Mouse (Mus musculus) v-Abl transformed pro-B cells (cell line): Measurements from ENCODE around the gene Irf2.

Source experiments
- in situ Hi-C, 2 experiments: fragments of 400-800 bp; cut with MboI; formaldehyde crosslinking; loops; one replicate each; pipeline ENCODE4 v1.15.1; 2025; ENCODE audit not compliant: unreplicated experiment in 2 of 2

The Irf2 gene

GRCm38 (mm10) chr8:46836011-46836652 lies 96.6 kb downstream of the Irf2 start:
- in situ Hi-C loops: loop anchor here in 1 of 2 experiments (25.0 kb wide), 1 partner anchor 476 kb away; no protein-coding TSS in a partner anchor

DNA sequence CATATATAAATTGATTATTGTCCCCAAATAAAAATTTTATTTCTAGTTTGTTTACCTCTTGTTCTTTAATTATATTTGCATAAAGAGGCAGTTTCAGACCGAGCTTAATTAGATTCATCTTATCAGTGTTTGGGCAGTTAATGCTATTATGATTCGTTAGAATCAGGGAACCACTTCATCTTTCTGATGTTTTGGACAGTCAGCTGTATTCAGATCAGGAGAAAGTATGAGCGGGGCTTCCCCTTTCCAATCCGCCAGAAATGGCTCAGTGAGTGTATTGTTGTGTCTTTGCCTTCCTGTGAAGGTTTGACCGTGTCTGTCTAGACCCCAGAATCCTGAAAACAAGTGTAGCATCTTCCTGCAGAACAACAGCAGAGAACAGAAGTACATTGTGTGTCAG lies 97.4 kb downstream of the Irf2 start:
- in situ Hi-C loops: loop anchor here in 1 of 2 experiments (25.0 kb wide), 1 partner anchor 475 kb away; no protein-coding TSS in a partner anchor

GRCm38 (mm10) chr8:46838052-46838451 lies 98.5 kb downstream of the Irf2 start:
- in situ Hi-C loops: loop anchor here in 1 of 2 experiments (25.0 kb wide), 1 partner anchor 474 kb away; no protein-coding TSS in a partner anchor

- in situ Hi-C loops: loop anchor here (5.0 to 25.0 kb wide), 5 partner anchors 96 to 534 kb away; no protein-coding TSS in a partner anchor
Measured at GRCm38 (mm10) chr8:46840390-46840789, 100.9 kb downstream of the Irf2 start.

- in situ Hi-C loops: loop anchor here (5.0 to 25.0 kb wide), 5 partner anchors 96 to 534 kb away; no protein-coding TSS in a partner anchor
Measured at GRCm38 (mm10) chr8:46840791-46841190, 101.3 kb downstream of the Irf2 start.

- in situ Hi-C loops: loop anchor here (5.0 to 25.0 kb wide), 5 partner anchors 98 to 532 kb away; no protein-coding TSS in a partner anchor
Measured at GRCm38 (mm10) chr8:46842676-46843181, 103.2 kb downstream of the Irf2 start.

- in situ Hi-C loops: loop anchor here (5.0 to 25.0 kb wide), 5 partner anchors 99 to 531 kb away; no protein-coding TSS in a partner anchor
Measured at GRCm38 (mm10) chr8:46843855-46844254, 104.3 kb downstream of the Irf2 start.

GRCm38 (mm10) chr8:46844371-46844973 lies 104.9 kb downstream of the Irf2 start:
- in situ Hi-C loops: loop anchor here (5.0 to 25.0 kb wide), 5 partner anchors 100 to 530 kb away; no protein-coding TSS in a partner anchor

GRCm38 (mm10) chr8:46844974-46845774 lies 105.6 kb downstream of the Irf2 start:
- in situ Hi-C loops: loop anchor here (5.0 to 25.0 kb wide), 5 partner anchors 100 to 530 kb away; no protein-coding TSS in a partner anchor

DNA sequence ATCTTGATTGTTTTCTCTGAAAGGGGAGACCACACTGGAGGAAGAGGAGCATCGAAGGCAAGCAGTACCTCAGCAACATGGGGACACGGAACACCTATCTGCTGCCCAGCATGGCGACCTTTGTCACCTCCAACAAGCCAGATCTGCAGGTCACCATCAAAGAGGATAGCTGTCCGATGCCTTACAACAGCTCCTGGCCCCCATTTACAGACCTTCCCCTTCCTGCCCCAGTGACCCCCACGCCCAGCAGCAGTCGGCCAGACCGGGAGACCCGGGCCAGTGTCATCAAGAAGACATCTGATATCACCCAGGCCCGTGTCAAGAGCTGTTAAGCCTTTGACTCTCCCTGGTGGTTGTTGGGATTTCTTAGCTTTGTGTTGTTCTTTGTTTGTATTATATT lies 106.4 kb downstream of the Irf2 start:
- in situ Hi-C loops: loop anchor here (10.0 to 25.0 kb wide), 4 partner anchors 101 to 529 kb away; no protein-coding TSS in a partner anchor

DNA sequence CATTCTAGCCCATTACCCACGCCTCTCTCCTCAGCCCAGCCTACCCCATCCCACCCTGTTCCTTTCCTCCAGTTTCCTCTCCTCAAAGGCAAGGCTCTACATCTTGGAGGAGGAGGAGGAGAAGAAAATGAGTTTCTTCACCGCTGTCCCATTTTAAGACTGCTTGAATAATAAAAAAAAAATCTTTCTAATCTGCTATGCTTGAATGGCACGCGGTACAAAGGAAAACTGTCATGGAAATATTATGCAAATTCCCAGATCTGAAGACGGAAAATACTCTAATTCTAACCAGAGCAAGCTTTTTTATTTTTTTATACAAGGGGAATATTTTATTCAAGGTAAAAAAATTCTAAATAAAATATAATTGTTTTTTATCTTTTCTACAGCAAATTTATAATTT lies 107.4 kb downstream of the Irf2 start:
- in situ Hi-C loops: loop anchor here (10.0 to 25.0 kb wide), 4 partner anchors 102 to 528 kb away; no protein-coding TSS in a partner anchor

DNA sequence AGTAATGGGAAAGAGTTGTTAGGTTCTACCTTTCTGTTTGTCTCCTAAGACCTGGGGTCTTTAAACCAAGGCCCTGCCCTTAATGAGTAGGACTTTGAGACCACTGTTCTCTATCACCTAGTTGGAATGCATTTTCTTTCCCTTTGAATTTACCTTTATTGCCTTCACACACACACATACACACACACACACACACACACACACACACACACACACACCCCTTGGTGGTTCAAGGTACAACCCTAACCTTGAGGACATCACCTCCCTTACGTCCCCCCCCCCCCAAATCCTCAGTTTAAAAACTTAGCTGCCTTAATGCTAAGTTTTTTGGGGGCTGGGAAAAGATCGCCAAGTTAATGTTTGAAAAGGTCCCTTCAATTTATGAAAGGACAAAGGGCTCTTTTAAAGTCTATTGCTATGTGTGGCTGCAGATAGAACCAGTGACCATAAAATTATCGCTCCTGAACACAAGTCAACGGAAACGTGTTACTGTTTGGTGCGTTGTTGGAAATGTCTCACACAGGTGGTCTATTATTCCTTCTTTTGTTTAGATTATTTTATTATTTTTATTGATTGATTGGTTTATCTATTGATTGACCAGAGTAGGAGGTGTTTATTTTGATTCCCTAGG lies 108.6 kb downstream of the Irf2 start:
- in situ Hi-C loops: loop anchor here (10.0 to 25.0 kb wide), 4 partner anchors 103 to 527 kb away; no protein-coding TSS in a partner anchor

DNA sequence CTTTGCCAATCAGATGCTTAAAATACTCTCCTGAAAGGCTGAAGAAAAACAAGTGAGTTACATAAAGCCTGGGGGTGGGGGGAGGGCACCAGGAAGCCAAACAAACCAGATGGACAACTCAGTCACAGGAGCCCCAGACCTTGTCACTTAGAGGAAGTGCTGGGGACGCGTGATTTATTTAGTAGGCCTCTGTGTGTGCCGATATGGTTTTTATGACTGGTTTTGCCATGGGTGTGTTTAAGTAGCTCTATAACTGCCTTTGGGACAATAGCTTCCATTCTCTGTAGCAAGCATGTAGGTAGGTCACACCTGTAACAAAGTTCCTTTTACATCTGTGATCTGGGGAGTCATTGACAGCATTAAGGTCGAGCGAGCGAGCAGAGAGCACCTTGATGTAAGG lies 109.4 kb downstream of the Irf2 start:
- in situ Hi-C loops: loop anchor here (10.0 to 25.0 kb wide), 4 partner anchors 104 to 526 kb away; no protein-coding TSS in a partner anchor

DNA sequence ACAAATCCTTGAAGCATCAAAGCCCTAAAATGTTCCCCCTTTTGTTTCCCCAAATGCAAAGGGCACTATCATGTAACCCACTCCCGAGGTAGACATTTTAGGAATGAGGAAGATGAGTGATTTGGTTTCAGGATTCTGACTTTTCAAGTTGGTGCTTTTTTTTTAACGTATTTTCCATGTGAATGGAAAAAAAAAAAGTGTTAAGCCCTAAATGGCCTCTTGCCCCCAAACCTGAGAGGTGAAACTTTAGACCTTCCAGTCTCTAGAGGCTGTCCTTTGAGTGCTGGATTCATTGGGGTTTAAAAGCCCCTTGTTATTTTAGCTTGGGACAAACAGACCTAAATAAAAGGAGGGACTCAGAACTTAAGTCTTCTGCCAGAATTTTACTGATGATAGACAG lies 109.9 kb downstream of the Irf2 start:
- in situ Hi-C loops: loop anchor here (10.0 to 25.0 kb wide), 4 partner anchors 105 to 525 kb away; no protein-coding TSS in a partner anchor

- in situ Hi-C loops: loop anchor here (5.0 kb wide), 2 partner anchors 87 to 113 kb away; partner anchors contain the start of gene Irf2 (in 1 of the 2)
Measured at GRCm38 (mm10) chr8:46850258-46850897, 110.8 kb downstream of the Irf2 start.

DNA sequence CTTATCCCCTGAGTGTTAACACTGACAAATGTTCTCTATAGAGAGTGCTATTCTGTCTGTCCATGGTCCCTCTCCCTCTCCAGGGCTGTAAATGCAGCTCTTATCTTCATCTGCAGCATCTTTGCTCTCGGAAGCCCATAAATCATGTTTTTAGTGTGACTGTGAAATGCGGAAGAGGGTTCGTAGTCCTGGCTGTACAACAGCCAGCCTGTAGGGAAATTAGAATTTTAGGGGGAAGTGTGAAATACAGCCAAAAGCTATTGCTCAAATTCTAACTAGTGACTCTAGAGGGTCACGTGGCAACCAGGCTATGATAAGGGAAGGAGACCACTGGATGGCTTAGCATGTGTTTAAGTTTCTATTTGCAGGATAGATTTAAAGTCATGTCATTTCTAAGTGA lies 112.0 kb downstream of the Irf2 start:
- in situ Hi-C loops: loop anchor here (5.0 kb wide), 2 partner anchors 86 to 114 kb away; partner anchors contain the start of gene Irf2 (in 1 of the 2)

- in situ Hi-C loops: loop anchor here (5.0 kb wide), 2 partner anchors 85 to 115 kb away; partner anchors contain the start of gene Irf2 (in 1 of the 2)
Measured at GRCm38 (mm10) chr8:46852377-46852776, 112.8 kb downstream of the Irf2 start.

DNA sequence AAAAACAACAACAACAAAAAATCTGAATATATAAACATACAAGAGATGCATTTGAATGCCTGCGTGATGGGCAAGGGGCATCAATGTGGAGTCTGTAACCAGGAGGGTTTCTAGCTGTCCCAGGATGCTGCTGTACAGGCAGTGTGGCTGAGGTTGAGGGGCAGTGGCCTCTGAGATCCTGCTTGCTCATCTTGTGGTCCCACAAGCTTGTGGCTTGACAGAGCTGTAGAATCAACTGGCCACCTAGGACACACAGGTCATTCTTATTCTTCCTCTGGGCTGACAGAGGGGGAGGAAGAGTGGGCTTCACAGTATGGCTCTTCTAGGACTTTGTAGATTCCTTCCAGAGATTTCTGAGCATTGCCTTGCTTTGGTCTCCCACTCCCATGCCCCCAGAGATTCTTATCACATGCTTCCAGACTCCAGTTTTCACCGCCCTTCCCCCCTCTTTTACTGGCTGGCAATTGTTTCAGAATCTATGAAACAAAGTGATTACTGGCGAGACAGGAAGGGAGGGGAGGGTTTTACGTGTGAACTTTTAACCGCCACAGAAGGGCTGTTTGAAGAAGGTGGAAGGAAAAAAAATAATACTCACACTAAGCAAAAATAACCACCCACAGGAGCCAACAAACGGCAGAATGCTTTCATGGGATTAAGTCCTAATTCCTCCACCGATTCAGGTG lies 119.8 kb downstream of the Irf2 start:
- in situ Hi-C loops: no loop called here
